Mouse (Mus musculus) kidney, embryonic 15.5 days (tissue): Measurements from ENCODE around the gene Gab3. TPM values are rescaled to one million over a fixed set of nuclear protein-coding genes. Genes with fewer than 3 reads are reported as not detected.
A peak's percentile ranks its signal among the peaks of the same experiment; 100 is the strongest.
"Not testable (repeated sequence)": the region's sequence is repeated elsewhere in the genome, so short reads cannot be mapped to it uniquely, and the experiment has no call there.

ENCODE experiments used
- ATAC-seq: fragments of 200-750 bp; cut with Nextera tagmentation; replicated peaks from 2 replicates; pipeline ENCODE4 v1.8.0; 2017; ENCODE audit warnings: moderate TSS enrichment; ENCODE audit not compliant: low FRiP score
- H3K27ac ChIP-seq: fragments of 300-500 bp; sonication (generic); 2 replicates; pipeline ENCODE4 v1.5.1; 2015; ENCODE audit warnings: mild to moderate bottlenecking, inconsistent platforms
- H3K27me3 ChIP-seq: fragments of 300-500 bp; sonication (generic); 2 replicates; pipeline ENCODE4 v1.6.1; 2015; ENCODE audit warnings: inconsistent platforms
- H3K36me3 ChIP-seq: fragments of 300-500 bp; sonication (generic); 2 replicates; pipeline ENCODE4 v1.6.1; 2015; ENCODE audit warnings: inconsistent platforms
- H3K4me1 ChIP-seq: fragments of 300-500 bp; sonication (generic); 2 replicates; pipeline ENCODE4 v1.6.1; 2015; ENCODE audit warnings: inconsistent platforms
- H3K4me2 ChIP-seq: fragments of 300-500 bp; sonication (generic); 2 replicates; pipeline ENCODE4 v1.6.1; 2015; ENCODE audit warnings: moderate library complexity, mild to moderate bottlenecking, inconsistent platforms
- H3K4me3 ChIP-seq: fragments of 300-500 bp; sonication (generic); replicated peaks from 2 replicates; pipeline ENCODE4 v1.5.1; 2015; ENCODE audit warnings: mild to moderate bottlenecking, inconsistent platforms
- H3K9ac ChIP-seq: fragments of 300-500 bp; sonication (generic); 2 replicates; pipeline ENCODE4 v1.6.1; 2015; ENCODE audit warnings: mild to moderate bottlenecking, inconsistent platforms
- H3K9me3 ChIP-seq: fragments of 300-500 bp; sonication (generic); replicated peaks from 2 replicates; pipeline ENCODE4 v1.6.1; 2016; ENCODE audit warnings: inconsistent platforms
- WGBS: fragments of 180-500 bp; shearing (Covaris S2); methylation state at CpG from one replicate; pipeline ENCODE4 v1.1.7; 2015; ENCODE audit warnings: mixed read lengths; 5-methylcytosine and 5-hydroxymethylcytosine counted together
- polyA plus RNA-seq: library from polyadenylated mRNA; unstranded; fragments of >200 nt; fragmentation: Nextera tagmentation; extraction: Ambion mirVana; gene quantifications from 2 replicates; pipeline ENCODE4 v1.2.1, GENCODE M21; 2015

Gene Gab3
- polyA plus RNA-seq, 1 experiment from 2014 or later, result 2.4 TPM

DNA sequence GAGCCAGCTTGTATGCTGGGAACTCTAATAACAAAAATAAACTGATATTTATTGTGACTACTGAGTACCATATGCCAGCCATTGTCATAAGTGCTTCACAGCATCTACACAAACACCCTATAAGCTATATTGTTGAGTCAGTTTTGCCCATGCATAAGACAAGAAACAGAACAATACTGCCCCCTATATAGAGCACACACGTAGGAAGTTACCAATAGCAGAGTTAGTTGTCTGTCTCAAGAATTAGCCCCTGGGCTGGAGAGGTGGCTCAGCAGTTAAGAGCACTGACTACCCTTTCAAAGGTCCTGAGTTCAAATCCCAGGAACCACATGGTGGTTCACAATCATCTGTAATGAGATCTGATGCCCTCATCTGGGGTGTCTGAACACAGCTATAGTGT is 396 bp upstream of the Gab3 start:
- Histone ChIP-seq H3K4me1 (no peaks in the 10 kb centered on the region), H3K27me3 (no peaks in the 10 kb centered on the region), H3K36me3 (no peaks in the 10 kb centered on the region), H3K9ac (no peak overlapping the region), H3K9me3 (no peaks in the 10 kb centered on the region), H3K27ac (no peak overlapping the region), H3K4me2 (no peak overlapping the region), H3K4me3 (no peak overlapping the region)
- WGBS, result 19% methylated on average over 1 of the region's 1 CpGs
- no peak for ATAC-seq

- Histone ChIP-seq H3K4me3 (peak overlapping the region; percentile 51), H3K27me3 (no peaks in the 10 kb centered on the region), H3K4me1 (no peaks in the 10 kb centered on the region), H3K9ac (peak overlapping the region; percentile 33; the same call in 1 of the 2 replicates), H3K4me2 (peak overlapping the region; percentile 69), H3K36me3 (no peaks in the 10 kb centered on the region), H3K27ac (no peak overlapping the region), H3K9me3 (no peaks in the 10 kb centered on the region)
- peak; percentile 62; the same call in 1 of the 2 replicates for ATAC-seq
- 22% methylated on average over 25 of the region's 26 CpGs for WGBS
These were observed 1.1 kb downstream of the Gab3 start for GRCm38 (mm10) chrX:75083982-75084773.

DNA sequence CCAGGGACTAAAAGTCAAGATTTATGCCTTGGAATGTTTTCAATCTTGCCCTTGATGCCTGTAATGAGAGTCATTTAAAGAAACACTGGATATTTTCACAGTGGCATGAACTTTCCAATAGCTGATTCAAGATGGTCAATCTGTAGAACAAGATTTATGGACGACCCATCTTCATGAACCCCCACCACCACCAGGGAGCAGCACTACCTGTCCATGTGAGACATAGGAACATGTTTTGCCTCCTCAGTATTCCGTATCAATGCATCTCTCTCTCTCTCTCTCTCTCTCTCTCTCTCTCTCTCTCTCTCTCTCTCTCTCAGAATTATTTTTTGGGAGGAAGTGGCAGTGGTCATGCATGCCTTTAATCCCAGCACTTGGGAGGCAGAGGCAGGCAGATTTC is 2.9 kb downstream of the Gab3 start:
- no peaks in the 10 kb centered on the region for H3K36me3 ChIP-seq
- ATAC-seq, result no peak
- no peaks in the 10 kb centered on the region for H3K27me3 ChIP-seq
- no peak overlapping the region for H3K27ac ChIP-seq
- no peak overlapping the region for H3K4me2 ChIP-seq
- no peak overlapping the region for H3K4me3 ChIP-seq
- no peak overlapping the region for H3K9ac ChIP-seq
- H3K9me3 ChIP-seq, result no peaks in the 10 kb centered on the region
- H3K4me1 ChIP-seq, result no peaks in the 10 kb centered on the region
- 63% methylated on average over 2 of the region's 2 CpGs for WGBS

DNA sequence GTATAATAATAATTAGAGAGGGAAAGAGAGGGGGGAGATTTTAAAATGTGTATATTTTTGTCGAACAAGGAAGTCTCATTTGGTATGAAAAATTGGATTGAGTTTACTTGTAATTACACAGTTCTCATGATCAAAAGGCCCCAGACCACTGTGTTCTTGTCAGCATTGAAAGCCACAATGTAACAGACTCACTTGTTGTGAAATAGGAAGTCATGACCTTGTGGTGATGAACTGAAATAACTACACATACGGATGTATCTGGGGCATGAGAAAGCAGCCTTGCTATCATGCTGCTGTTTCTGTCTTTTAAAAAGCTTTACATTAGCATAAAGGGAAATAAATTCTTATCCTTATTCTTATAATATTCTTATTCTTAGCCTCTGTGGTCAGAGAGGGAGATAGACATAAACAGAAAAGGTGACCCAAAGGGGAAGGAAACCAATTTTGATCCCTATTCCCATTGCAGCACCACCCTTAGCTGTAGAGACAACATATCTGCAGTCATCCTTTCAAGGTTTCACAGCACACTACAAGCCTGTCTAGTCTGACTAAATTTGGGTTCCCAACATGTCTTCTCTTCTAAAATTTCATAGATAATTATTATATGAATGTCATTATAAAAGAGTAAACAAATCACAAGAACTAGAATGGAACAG is 29.0 kb downstream of the Gab3 start:
- 84% methylated on average over 2 of the region's 2 CpGs for WGBS
- Histone ChIP-seq H3K9me3 (no peaks in the 10 kb centered on the region), H3K27ac (no peak overlapping the region), H3K27me3 (no peaks in the 10 kb centered on the region), H3K4me2 (no peak overlapping the region), H3K4me3 (no peak overlapping the region), H3K9ac (no peak overlapping the region), H3K36me3 (no peaks in the 10 kb centered on the region), H3K4me1 (no peaks in the 10 kb centered on the region)
- ATAC-seq, result no peak

DNA sequence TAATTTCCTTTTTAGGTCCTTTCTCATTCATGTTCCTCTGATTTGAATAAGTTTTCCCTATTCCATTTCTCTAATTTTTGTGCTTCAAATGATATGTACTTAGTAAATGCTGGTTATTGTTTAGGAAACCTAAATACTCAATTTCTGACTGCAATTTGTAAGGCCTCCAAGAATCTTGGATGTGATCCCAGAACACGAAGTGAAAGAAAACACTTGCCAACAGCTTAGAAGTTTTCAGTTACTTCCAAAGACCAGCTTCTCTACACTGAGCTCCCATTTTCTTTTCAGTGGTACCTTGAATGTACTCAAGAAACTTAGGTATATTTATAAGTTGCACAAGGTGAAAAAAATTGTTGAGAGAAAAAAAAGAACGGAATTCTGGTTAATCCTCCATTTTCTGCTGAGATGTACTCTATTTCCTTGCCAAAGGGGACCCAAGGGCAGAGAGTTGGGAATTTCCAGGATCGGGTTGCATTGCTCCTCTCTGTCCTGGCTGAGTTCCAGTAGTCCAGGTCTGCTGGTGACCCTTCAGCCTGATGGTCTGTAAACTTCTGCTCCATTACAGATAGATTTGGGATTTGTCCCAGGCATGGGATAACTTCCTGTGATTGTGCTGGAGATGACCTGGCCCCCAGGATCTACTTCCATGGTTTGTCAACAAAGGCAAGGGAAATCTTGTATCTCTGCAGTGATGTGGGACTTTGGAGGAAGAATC is 38.2 kb downstream of the Gab3 start:
- no peak for ATAC-seq

DNA sequence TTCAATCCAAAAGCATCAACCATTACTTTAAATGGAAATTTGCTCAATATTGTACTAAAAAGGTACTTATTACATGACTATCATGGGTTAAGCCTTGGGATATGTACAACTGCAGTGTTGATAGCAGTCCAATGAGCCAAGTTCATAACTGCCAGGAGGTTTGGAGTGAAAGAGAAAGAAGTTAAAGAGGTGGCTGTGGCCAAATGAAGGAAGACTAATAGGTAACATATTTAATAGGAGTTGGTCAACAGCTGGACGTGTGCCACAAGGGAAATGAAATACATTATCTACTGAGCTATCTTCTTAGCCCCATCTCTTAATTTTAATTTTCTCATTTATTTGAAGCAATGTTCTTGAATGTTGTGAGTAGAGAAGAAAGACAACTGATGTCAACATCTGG is 39.3 kb downstream of the Gab3 start:
- WGBS, result 75% methylated on average over 1 of the region's 1 CpGs
- no peak overlapping the region for H3K9ac ChIP-seq
- H3K4me1 ChIP-seq, result no peaks in the 10 kb centered on the region
- H3K9me3 ChIP-seq, result no peaks in the 10 kb centered on the region
- no peak overlapping the region for H3K4me2 ChIP-seq
- no peaks in the 10 kb centered on the region for H3K27me3 ChIP-seq
- ATAC-seq, result no peak
- H3K27ac ChIP-seq, result no peak overlapping the region
- H3K4me3 ChIP-seq, result no peak overlapping the region
- H3K36me3 ChIP-seq, result no peaks in the 10 kb centered on the region

More for the DNA sequence above, 38.2 kb downstream of the Gab3 start:
- no peaks in the 10 kb centered on the region for H3K9me3 ChIP-seq
- H3K4me2 ChIP-seq, result no peak overlapping the region
- H3K4me3 ChIP-seq, result no peak overlapping the region
- no peak overlapping the region for H3K9ac ChIP-seq
- WGBS, result 41% methylated on average over 3 of the region's 3 CpGs
- H3K27ac ChIP-seq, result peak overlapping the region; percentile 22; the same call in 1 of the 2 replicates
- H3K27me3 ChIP-seq, result no peaks in the 10 kb centered on the region
- no peaks in the 10 kb centered on the region for H3K36me3 ChIP-seq
- H3K4me1 ChIP-seq, result no peaks in the 10 kb centered on the region

DNA sequence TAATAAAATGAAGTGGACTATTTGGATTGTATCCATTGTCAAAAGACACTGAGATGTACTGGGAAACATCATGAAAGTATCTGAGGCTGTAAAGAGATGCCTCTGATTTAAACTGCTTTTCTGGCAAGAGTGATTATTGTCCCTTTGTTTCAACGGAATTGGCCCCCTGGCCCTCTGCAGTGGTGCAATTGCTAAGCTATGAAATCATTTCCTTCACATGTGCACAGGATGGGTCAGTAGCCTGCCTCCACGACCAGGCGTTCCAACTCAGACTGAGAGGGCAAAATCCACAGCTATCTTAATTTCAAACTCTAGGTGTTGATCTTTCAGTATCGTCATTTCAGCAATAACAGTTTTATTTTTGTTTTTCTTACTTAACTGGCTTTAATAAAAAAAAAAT is 40.7 kb downstream of the Gab3 start:
- Histone ChIP-seq H3K27me3 (no peaks in the 10 kb centered on the region), H3K36me3 (no peaks in the 10 kb centered on the region), H3K4me3 (no peak overlapping the region), H3K4me1 (no peaks in the 10 kb centered on the region), H3K9ac (no peak overlapping the region), H3K27ac (no peak overlapping the region), H3K9me3 (no peaks in the 10 kb centered on the region), H3K4me2 (no peak overlapping the region)
- no peak for ATAC-seq
- WGBS, result 52% methylated on average over 4 of the region's 4 CpGs

DNA sequence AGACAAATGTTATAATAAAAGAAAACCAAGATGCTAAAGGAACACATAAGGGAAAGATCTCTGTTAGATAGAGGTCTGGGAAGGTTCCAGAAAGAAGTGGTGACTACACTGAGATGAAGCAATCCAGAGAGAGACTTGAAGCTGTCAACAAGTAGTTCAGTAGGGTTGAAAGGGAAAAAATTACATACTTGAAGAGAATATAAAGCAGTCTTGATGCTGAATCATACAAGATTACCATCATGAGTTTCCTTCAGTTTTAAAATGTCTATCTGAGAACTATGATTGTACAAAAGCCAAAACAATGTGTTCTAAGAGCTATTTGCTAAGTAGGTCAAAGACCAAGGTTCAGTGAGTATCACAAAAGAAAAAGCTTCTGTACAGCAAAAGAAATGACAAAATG is 48.6 kb downstream of the Gab3 start:
- no peaks in the 10 kb centered on the region for H3K27me3 ChIP-seq
- no peak for ATAC-seq
- H3K4me2 ChIP-seq, result no peak overlapping the region
- no peak overlapping the region for H3K27ac ChIP-seq
- no peaks in the 10 kb centered on the region for H3K36me3 ChIP-seq
- no peak overlapping the region for H3K9ac ChIP-seq
- H3K4me3 ChIP-seq, result no peak overlapping the region
- H3K9me3 ChIP-seq, result no peaks in the 10 kb centered on the region
- no peaks in the 10 kb centered on the region for H3K4me1 ChIP-seq

- H3K4me1 ChIP-seq, result no peaks in the 10 kb centered on the region
- no peaks in the 10 kb centered on the region for H3K36me3 ChIP-seq
- H3K4me3 ChIP-seq, result no peak overlapping the region
- H3K27me3 ChIP-seq, result no peaks in the 10 kb centered on the region
- no peak overlapping the region for H3K9ac ChIP-seq
- no peak overlapping the region for H3K27ac ChIP-seq
- 77% methylated on average over 2 of the region's 2 CpGs for WGBS
- no peak overlapping the region for H3K4me2 ChIP-seq
- no peaks in the 10 kb centered on the region for H3K9me3 ChIP-seq
- no peak for ATAC-seq
These were observed 50.1 kb downstream of the Gab3 start for GRCm38 (mm10) chrX:75035162-75035561.

DNA sequence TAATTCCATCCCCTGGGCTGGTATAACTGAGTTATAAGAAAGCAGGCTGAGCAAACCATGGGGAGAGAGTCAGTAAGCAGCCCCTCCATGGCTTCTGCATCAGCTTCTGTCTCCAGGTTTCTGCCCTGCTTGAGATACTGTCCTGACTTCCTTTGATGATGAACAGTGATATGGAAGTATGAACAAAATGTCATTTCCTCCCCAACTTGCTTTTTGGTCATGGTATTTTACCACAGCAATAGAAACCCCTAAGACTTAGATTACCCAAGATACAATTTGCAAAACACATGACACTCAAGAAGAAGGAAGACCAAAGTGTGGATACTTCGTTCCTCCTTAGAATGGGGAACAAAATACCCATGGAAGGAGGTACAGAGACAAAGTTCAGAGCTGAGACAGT is 51.2 kb downstream of the Gab3 start:
- not testable (repeated sequence) for ATAC-seq, H3K27ac ChIP-seq, H3K4me3 ChIP-seq, H3K9ac ChIP-seq, H3K27me3 ChIP-seq, H3K36me3 ChIP-seq, H3K4me1 ChIP-seq, H3K9me3 ChIP-seq, H3K4me2 ChIP-seq
- 62% methylated on average over 1 of the region's 1 CpGs for WGBS

- Histone ChIP-seq H3K27me3 (no peaks in the 10 kb centered on the region), H3K36me3 (no peaks in the 10 kb centered on the region), H3K4me2 (no peak overlapping the region), H3K9me3 (no peaks in the 10 kb centered on the region), H3K9ac (no peak overlapping the region), H3K4me3 (no peak overlapping the region), H3K4me1 (no peaks in the 10 kb centered on the region), H3K27ac (no peak overlapping the region)
- WGBS, result 88% methylated on average over 5 of the region's 5 CpGs
- no peak for ATAC-seq
These were observed 101.5 kb downstream of the Gab3 start for GRCm38 (mm10) chrX:74983734-74984133.

- not testable (repeated sequence) for H3K27me3 ChIP-seq, ATAC-seq, H3K4me1 ChIP-seq, H3K9me3 ChIP-seq, H3K4me3 ChIP-seq, H3K9ac ChIP-seq, H3K4me2 ChIP-seq, H3K27ac ChIP-seq, H3K36me3 ChIP-seq
- 13% methylated on average over 1 of the region's 2 CpGs for WGBS
These were observed 122.4 kb downstream of the Gab3 start for GRCm38 (mm10) chrX:74962899-74963298.
